8 mouse cellular contexts compared by ENCODE assay signal in the genomic region with DNA sequence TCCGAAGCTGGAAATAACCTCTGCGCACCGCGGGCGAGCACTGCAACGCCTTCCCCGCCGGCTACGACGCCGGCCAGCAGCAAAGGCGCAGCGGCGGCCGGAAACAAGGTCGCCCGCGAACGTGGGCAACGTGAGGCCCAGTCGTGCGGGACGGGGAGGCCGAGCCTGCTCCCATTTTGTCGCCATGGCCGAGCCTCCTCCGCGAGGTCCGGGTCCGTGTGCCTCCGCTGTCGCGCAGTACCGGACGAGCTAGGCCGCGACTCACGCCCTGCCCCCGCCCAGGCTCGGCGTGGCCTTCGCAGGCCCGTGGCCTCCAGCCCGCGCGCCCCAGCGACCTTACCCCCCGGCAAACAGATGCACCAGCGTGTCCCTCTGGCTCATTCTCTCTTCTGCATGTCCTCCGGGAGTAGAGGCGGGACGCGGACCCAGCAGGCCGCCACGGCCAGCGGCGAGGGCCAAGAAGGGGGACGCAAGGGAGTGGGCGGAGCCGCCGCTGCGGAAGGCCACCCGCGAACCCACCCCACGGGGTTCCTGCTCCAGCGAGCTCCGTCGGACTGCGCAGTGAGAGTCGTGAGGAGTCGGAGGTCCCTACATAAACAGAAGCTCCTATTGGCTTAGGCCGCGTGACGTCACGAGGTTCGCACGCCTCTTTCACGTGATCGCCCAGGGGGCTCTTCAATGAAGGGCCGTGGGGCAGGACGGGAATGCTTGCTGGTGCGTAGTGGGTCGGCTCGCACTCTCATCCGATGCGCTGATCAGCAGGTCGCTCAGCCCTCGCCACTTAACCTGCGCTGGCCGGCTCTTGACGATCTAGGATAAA. TPM values are rescaled to one million over a fixed set of nuclear protein-coding genes. Genes with fewer than 3 reads are reported as not detected.
DNase-seq lines count a peak whose midpoint lies in the region; ATAC-seq and TF ChIP-seq lines count a peak whose summit lies in the region.

A gene (minus strand): TSS at position 587 of the 820 bp plus-strand sequence.

- peak within 1 kb of the TSS; percentile 68 for H3K4me2 ChIP-seq in forebrain, embryonic 13.5 days
- peak within 1 kb of the TSS; percentile 79 for H3K4me2 ChIP-seq in liver, postnatal 0 days (ENCODE audit: low read depth, low read length)
- H3K4me2 ChIP-seq in neural tube, embryonic 14.5 days (ENCODE audit: low read depth, low read length): peak within 1 kb of the TSS; percentile 51

- DNase-seq in heart, postnatal 10 days: peak; percentile 98
- DNase-seq in large intestine, adult 2 months (ENCODE audit: low read depth, low spot score): no peak
- DNase-seq in liver, postnatal 0 days: peak; percentile 92
- peak; percentile 97 for DNase-seq in testis, postnatal 10 days (ENCODE audit: low spot score)

- peaks cover 4% of the 10 kb centered on the region for H3K4me1 ChIP-seq in ES-Bruce4 (ENCODE audit: control insufficient read depth, insufficient read depth, low read length)
- H3K4me1 ChIP-seq in forebrain, embryonic 13.5 days: peaks cover 16% of the 10 kb centered on the region
- peaks cover 15% of the 10 kb centered on the region; the same call in 1 of the 2 replicates for H3K4me1 ChIP-seq in liver, postnatal 0 days (ENCODE audit: insufficient read depth)
- peaks cover 13% of the 10 kb centered on the region for H3K4me1 ChIP-seq in neural tube, embryonic 14.5 days (ENCODE audit: control insufficient read depth, insufficient read depth, low read length)

- no peaks in the 10 kb centered on the region for H3K27me3 ChIP-seq in ES-Bruce4 (ENCODE audit: control insufficient read depth, insufficient read depth, low read length, poor library complexity, severe bottlenecking)
- H3K27me3 ChIP-seq in forebrain, embryonic 13.5 days: no peaks in the 10 kb centered on the region
- peaks cover 24% of the 10 kb centered on the region for H3K27me3 ChIP-seq in liver, postnatal 0 days (ENCODE audit: insufficient read depth, low read length)
- H3K27me3 ChIP-seq in neural tube, embryonic 14.5 days (ENCODE audit: control insufficient read depth, insufficient read depth, low read length): no peaks in the 10 kb centered on the region

- H3K9me3 ChIP-seq in ES-Bruce4 (replicated peaks; ENCODE audit: control insufficient read depth, insufficient read depth, low read length, poor library complexity, severe bottlenecking): no peaks in the 10 kb centered on the region
- H3K9me3 ChIP-seq in forebrain, embryonic 13.5 days (replicated peaks): no peaks in the 10 kb centered on the region
- H3K9me3 ChIP-seq in liver, postnatal 0 days (ENCODE audit: low read length): no peaks in the 10 kb centered on the region
- no peaks in the 10 kb centered on the region for H3K9me3 ChIP-seq in neural tube, embryonic 14.5 days (ENCODE audit: control insufficient read depth, low read length)

- no peak for TF ChIP-seq CTCF in ES-Bruce4 (IDR thresholded peaks at IDR 0.05; ENCODE audit: low read depth, low read length)
- no peak for TF ChIP-seq CTCF in liver, postnatal 0 days (IDR thresholded peaks at IDR 0.05; ENCODE audit: low read depth)

- peak; percentile 73 for TF ChIP-seq POLR2A in ES-Bruce4 (IDR thresholded peaks at IDR 0.05; ENCODE audit: insufficient read depth, low read length)

- ATAC-seq in cerebellum, adult (ENCODE audit: insufficient number of reproducible peaks, low FRiP score, low TSS enrichment): peak; percentile 96
- peak; percentile 99 for ATAC-seq in forebrain, embryonic 13.5 days
- peak; percentile 93 for ATAC-seq in liver, postnatal 0 days
- ATAC-seq in neural tube, embryonic 14.5 days (ENCODE audit: low read depth): peak; percentile 99

- peaks cover 5% of the 10 kb centered on the region; the same call in 1 of the 2 replicates for H3K36me3 ChIP-seq in ES-Bruce4 (ENCODE audit: control insufficient read depth, insufficient read depth, low read length, poor library complexity, severe bottlenecking)
- 0 out of 2 replicates have a peak, but pooled peaks cover 6% of the 10 kb centered on the region for H3K36me3 ChIP-seq in forebrain, embryonic 13.5 days (ENCODE audit: poor library complexity, severe bottlenecking)
- H3K36me3 ChIP-seq in liver, postnatal 0 days (replicated peaks; ENCODE audit: insufficient read depth, low read length): no peaks in the 10 kb centered on the region
- no peaks in the 10 kb centered on the region for H3K36me3 ChIP-seq in neural tube, embryonic 14.5 days (ENCODE audit: control insufficient read depth, insufficient read depth, low read length)

- intact Hi-C loops in heart, postnatal 10 days (cut with DNase I): no loop called here

- peak; percentile 88 for TF ChIP-seq EP300 in ES-Bruce4 (IDR thresholded peaks at IDR 0.05; ENCODE audit: insufficient read depth, low read depth, low read length)
- no peak for TF ChIP-seq EP300 in liver, postnatal 0 days (IDR thresholded peaks at IDR 0.05; ENCODE audit: low read depth)

- peak within 1 kb of the TSS; percentile 95 for H3K27ac ChIP-seq in ES-Bruce4 (ENCODE audit: insufficient read depth, low read length)
- peak within 1 kb of the TSS; percentile 78 for H3K27ac ChIP-seq in forebrain, embryonic 13.5 days
- peak within 1 kb of the TSS; percentile 88 for H3K27ac ChIP-seq in liver, postnatal 0 days (ENCODE audit: low read depth)
- H3K27ac ChIP-seq in neural tube, embryonic 14.5 days (ENCODE audit: low read depth, low read length): peak within 1 kb of the TSS; percentile 85

- peak within 1 kb of the TSS; percentile 85 for H3K9ac ChIP-seq in ES-Bruce4 (ENCODE audit: low read depth, poor library complexity, severe bottlenecking)
- H3K9ac ChIP-seq in forebrain, embryonic 13.5 days: peak within 1 kb of the TSS; percentile 88
- H3K9ac ChIP-seq in liver, postnatal 0 days (replicated peaks): peak within 1 kb of the TSS; percentile 86
- peak within 1 kb of the TSS; percentile 86 for H3K9ac ChIP-seq in neural tube, embryonic 14.5 days (replicated peaks; ENCODE audit: low read depth, low read length)

- 1% methylated on average over 80 of the region's 91 CpGs for WGBS in forebrain, embryonic 13.5 days
- under 1% methylated on average over 91 of the region's 91 CpGs for WGBS in large intestine, adult 2 months
- WGBS in liver, postnatal 0 days (ENCODE audit: insufficient replicate concordance): under 1% methylated on average over 85 of the region's 91 CpGs
- under 1% methylated on average over 86 of the region's 91 CpGs for WGBS in neural tube, embryonic 14.5 days

- peak within 1 kb of the TSS; percentile 86 for H3K4me3 ChIP-seq in ES-Bruce4 (ENCODE audit: low read depth, low read length)
- peak within 1 kb of the TSS; percentile 91 for H3K4me3 ChIP-seq in forebrain, embryonic 13.5 days
- H3K4me3 ChIP-seq in liver, postnatal 0 days (ENCODE audit: low read depth, low read length): peak within 1 kb of the TSS; percentile 72
- peak within 1 kb of the TSS; percentile 80 for H3K4me3 ChIP-seq in neural tube, embryonic 14.5 days (ENCODE audit: low read depth, low read length)

RNA-seq across cellular contexts. Expression of the gene that starts here (rescaled TPM):
- 401 and 402 TPM in 2 replicates for polyA plus RNA-seq in ES-Bruce4 (2011; ENCODE audit: insufficient read depth, insufficient read length, low read depth, missing spikeins)
- polyA plus RNA-seq in forebrain, embryonic 13.5 days (2015; fragmentation: Nextera tagmentation; extraction: Ambion mirVana): 66.0 and 73.3 TPM in 2 replicates
- total RNA-seq in heart, postnatal 10 days (2021): 10 to 100 TPM; 38.6 to 42.3 TPM
- 10.3 and 22.0 TPM in 2 replicates for polyA plus RNA-seq in large intestine, adult 2 months (2012; rRNA removed)
- polyA plus RNA-seq in liver, postnatal 0 days (2015; fragmentation: Nextera tagmentation; extraction: Ambion mirVana): 4.3 and 4.8 TPM in 2 replicates
- polyA plus RNA-seq in neural tube, embryonic 14.5 days (2014; fragmentation: Nextera tagmentation; extraction: Ambion mirVana): 120 and 127 TPM in 2 replicates
